ENCODE assay signal across 8 mouse cellular contexts in the genomic region with DNA sequence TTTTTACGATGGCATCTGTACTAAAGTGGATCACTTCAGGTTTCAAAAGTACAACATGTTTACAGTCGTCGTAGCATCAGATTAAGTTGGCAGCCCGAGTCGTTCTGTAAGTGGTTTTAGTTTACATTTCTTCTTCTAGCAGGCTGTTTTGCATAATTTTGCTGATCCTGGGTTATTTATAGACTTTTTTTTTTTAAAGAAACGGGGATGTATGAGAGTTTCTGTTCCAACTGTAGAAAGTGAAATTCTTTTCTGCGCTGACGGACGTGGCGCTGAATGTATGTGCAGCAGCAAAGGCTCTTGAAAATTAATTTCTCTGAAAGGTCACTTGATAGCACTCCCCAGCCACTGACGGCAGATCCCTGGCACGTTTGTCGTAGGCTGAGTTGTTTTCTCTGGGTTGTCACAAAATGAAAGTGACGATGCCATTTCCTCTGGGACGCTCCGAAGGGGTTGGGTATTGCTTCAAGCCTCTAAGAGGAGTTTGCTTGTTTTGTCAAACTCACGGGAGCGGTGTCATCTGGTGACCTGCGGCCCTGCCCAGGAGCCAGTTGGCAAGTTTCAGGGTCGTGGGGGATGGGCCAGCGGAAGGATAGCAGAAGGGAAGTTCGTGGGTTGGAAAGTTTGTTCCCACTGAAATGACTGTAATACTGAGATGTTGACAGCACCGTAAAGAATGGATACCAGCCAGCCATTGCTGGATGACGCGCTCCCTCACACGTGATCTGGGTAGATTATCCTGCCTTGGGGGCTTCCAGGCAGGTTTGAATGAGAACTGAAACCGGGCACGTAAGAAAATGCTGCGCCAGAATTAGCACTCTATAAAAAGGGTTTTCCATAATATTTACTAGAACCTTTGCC.
A peak's percentile ranks its signal among the peaks of the same experiment; 100 is the strongest.
DNase-seq lines count a peak whose midpoint lies in the region; ATAC-seq and TF ChIP-seq lines count a peak whose summit lies in the region.

No protein-coding gene starts in this region.

- H3K9ac ChIP-seq in CH12.LX (ENCODE audit: insufficient read depth, low read depth): peak overlapping the region; percentile 49
- H3K9ac ChIP-seq in heart, embryonic 16.5 days (ENCODE audit: low read length): peak overlapping the region; percentile 67
- peak overlapping the region; percentile 52 for H3K9ac ChIP-seq in neural tube, embryonic 13.5 days

- no peak for TF ChIP-seq CTCF in CH12.LX (conservative IDR thresholded peaks at IDR 0.05 in 1 of 2, IDR thresholded peaks at IDR 0.05 in 1 of 2; ENCODE audit: low read depth in 2 of 2, low read length in 2 of 2)
- TF ChIP-seq CTCF in lung, adult 2 months (IDR thresholded peaks at IDR 0.05; ENCODE audit: insufficient read depth, low read length): no peak

- H3K4me3 ChIP-seq in CH12.LX (replicated peaks in 1 of 3; ENCODE audit: low read depth in 2 of 3, low read length in 2 of 3, poor library complexity in 1 of 3): peak overlapping the region; percentile 57 to 75 (median 58)
- peak overlapping the region; percentile 84 for H3K4me3 ChIP-seq in erythroblast, embryonic 14.5 days (replicated peaks)
- peak overlapping the region; percentile 58 for H3K4me3 ChIP-seq in heart, embryonic 16.5 days (ENCODE audit: low read length)
- H3K4me3 ChIP-seq in lung, adult 2 months (replicated peaks; ENCODE audit: extremely low read depth, low read depth, low read length): peak overlapping the region; percentile 81
- H3K4me3 ChIP-seq in neural tube, embryonic 13.5 days: peak overlapping the region; percentile 35

- in situ Hi-C loops in CH12.LX (cut with MboI; ENCODE audit: low pct_ligation_motif_present, low pct_unique_long_range_greater_than_20kb, low sequenced_read_pairs): no loop called here

- TF ChIP-seq POLR2A in CH12.LX (IDR thresholded peaks at IDR 0.05; ENCODE audit: low read depth, low read length): no peak
- TF ChIP-seq POLR2A in lung, adult 2 months (IDR thresholded peaks at IDR 0.05; ENCODE audit: borderline replicate concordance, extremely low read depth, low read depth, low read length): peak; percentile 8; the same call in 1 of the 2 replicates

- H3K79me2 ChIP-seq in CH12.LX (replicated peaks; ENCODE audit: control insufficient read depth, extremely low read depth, insufficient read depth, poor library complexity, severe bottlenecking): no peaks in the 10 kb centered on the region

- H3K4me2 ChIP-seq in CH12.LX (ENCODE audit: insufficient read depth, low read depth, poor library complexity, severe bottlenecking): peak overlapping the region; percentile 78
- peak overlapping the region; percentile 88 for H3K4me2 ChIP-seq in heart, embryonic 16.5 days (ENCODE audit: low read depth, low read length)
- peak overlapping the region; percentile 67 for H3K4me2 ChIP-seq in neural tube, embryonic 13.5 days

- DNase-seq in CH12.LX (ENCODE audit: extremely low read depth): peak; percentile 74
- DNase-seq in brain, adult 2 months (ENCODE audit: low read depth, low spot score): peak; percentile 61
- DNase-seq in kidney, postnatal 14 days: peak; percentile 76
- DNase-seq in lung, adult 2 months: peak; percentile 74
- DNase-seq in thymus, adult 18-20 months: peak; percentile 50 to 70

- TF ChIP-seq RAD21 in CH12.LX (IDR thresholded peaks at IDR 0.05; ENCODE audit: low read depth, low read length): no peak

- dilution Hi-C loops in CH12.LX (cut with MboI; ENCODE audit: extremely low pct_ligation_motif_present, extremely low pct_unique_long_range_greater_than_20kb, low sequenced_read_pairs): no loop called here

- peaks cover 6 to 38% of the 10 kb centered on the region in 2 experiments for H3K4me1 ChIP-seq in CH12.LX (ENCODE audit: control insufficient read depth in 1 of 2, insufficient read depth in 2 of 2)
- H3K4me1 ChIP-seq in erythroblast, embryonic 14.5 days (ENCODE audit: control insufficient read depth): peaks cover 56% of the 10 kb centered on the region
- H3K4me1 ChIP-seq in heart, embryonic 16.5 days (ENCODE audit: control insufficient read depth, insufficient read depth, low read length): peaks cover 10% of the 10 kb centered on the region
- peaks cover 2% of the 10 kb centered on the region for H3K4me1 ChIP-seq in lung, adult 2 months (ENCODE audit: control insufficient read depth, insufficient read depth, low read length)
- H3K4me1 ChIP-seq in neural tube, embryonic 13.5 days (replicated peaks): peaks cover 24% of the 10 kb centered on the region

- H3K36me3 ChIP-seq in CH12.LX (replicated peaks in 1 of 2; ENCODE audit: control insufficient read depth in 1 of 2, insufficient read depth in 1 of 2, low read length in 1 of 2): peaks cover 12 to 36% of the 10 kb centered on the region in 2 experiments
- H3K36me3 ChIP-seq in erythroblast, embryonic 14.5 days (ENCODE audit: control insufficient read depth): peaks cover 17% of the 10 kb centered on the region
- no peaks in the 10 kb centered on the region for H3K36me3 ChIP-seq in heart, embryonic 16.5 days (ENCODE audit: control insufficient read depth, insufficient read depth)
- no peaks in the 10 kb centered on the region for H3K36me3 ChIP-seq in neural tube, embryonic 13.5 days

- H3K27ac ChIP-seq in CH12.LX (ENCODE audit: insufficient read depth, low read depth): peak overlapping the region; percentile 51
- H3K27ac ChIP-seq in heart, embryonic 16.5 days (ENCODE audit: low read length): peak overlapping the region; percentile 70
- H3K27ac ChIP-seq in neural tube, embryonic 13.5 days (replicated peaks): no peak overlapping the region

- no peaks in the 10 kb centered on the region for H3K9me3 ChIP-seq in CH12.LX (replicated peaks; ENCODE audit: low read length)
- no peaks in the 10 kb centered on the region for H3K9me3 ChIP-seq in erythroblast, embryonic 14.5 days (ENCODE audit: control insufficient read depth, low read length)
- no peaks in the 10 kb centered on the region for H3K9me3 ChIP-seq in heart, embryonic 16.5 days (replicated peaks; ENCODE audit: control insufficient read depth, low read length)
- H3K9me3 ChIP-seq in neural tube, embryonic 13.5 days: no peaks in the 10 kb centered on the region

- under 1% methylated on average over 29 of the region's 29 CpGs for WGBS in heart, embryonic 16.5 days
- WGBS in lung, adult 2 months: under 1% methylated on average over 29 of the region's 29 CpGs
- WGBS in neural tube, embryonic 13.5 days: under 1% methylated on average over 29 of the region's 29 CpGs

- peak; percentile 39; the same call in 1 of the 2 replicates for ATAC-seq in heart, embryonic 16.5 days (replicated peaks; ENCODE audit: extremely low read depth, insufficient read depth, low FRiP score)
- peak; percentile 66 for ATAC-seq in neural tube, embryonic 13.5 days (ENCODE audit: low read depth)

- no peaks in the 10 kb centered on the region for H3K27me3 ChIP-seq in CH12.LX (replicated peaks)
- no peaks in the 10 kb centered on the region for H3K27me3 ChIP-seq in erythroblast, embryonic 14.5 days (ENCODE audit: control insufficient read depth)
- H3K27me3 ChIP-seq in heart, embryonic 16.5 days (ENCODE audit: control insufficient read depth, insufficient read depth, low read length): no peaks in the 10 kb centered on the region
- H3K27me3 ChIP-seq in neural tube, embryonic 13.5 days: peaks cover 23% of the 10 kb centered on the region

- TF ChIP-seq EP300 in CH12.LX (IDR thresholded peaks at IDR 0.05; ENCODE audit: low read length): peak; percentile 64

TF ChIP-seq in CH12.LX, 34 proteins besides CTCF, POLR2A, EP300 and RAD21 (continues in another document):
- peak; percentile 69 for TF ChIP-seq CHD2 (IDR thresholded peaks at IDR 0.05; ENCODE audit: low read length)
- TF ChIP-seq HCFC1 (IDR thresholded peaks at IDR 0.05; ENCODE audit: low read depth, low read length): no peak
- peak; percentile 90 for TF ChIP-seq IRF4 (IDR thresholded peaks at IDR 0.05; ENCODE audit: low read depth, low read length)
- TF ChIP-seq MAFK (IDR thresholded peaks at IDR 0.05; ENCODE audit: insufficient replicate concordance, low read length): 0 out of 2 replicates have a peak, but pooled peaks have one; percentile 29
- TF ChIP-seq ZMIZ1 (IDR thresholded peaks at IDR 0.05; ENCODE audit: low read depth, low read length): no peak
- TF ChIP-seq ZKSCAN1 (IDR thresholded peaks at IDR 0.05; ENCODE audit: borderline replicate concordance, low read depth, low read length): no peak
- TF ChIP-seq POLR2AphosphoS2 (IDR thresholded peaks at IDR 0.05; ENCODE audit: low read depth, low read length): no peak
- peak; percentile 19; the same call in 1 of the 2 replicates for TF ChIP-seq ELF1 (IDR thresholded peaks at IDR 0.05; ENCODE audit: low read depth, low read length)
- TF ChIP-seq RCOR1 (conservative IDR thresholded peaks at IDR 0.05; ENCODE audit: low read depth, low read length): no peak
- peak; percentile 89 for TF ChIP-seq ETS1 (conservative IDR thresholded peaks at IDR 0.05; ENCODE audit: low read depth, low read length)
- TF ChIP-seq ZC3H11A (IDR thresholded peaks at IDR 0.05; ENCODE audit: low read depth, low read length): no peak
- TF ChIP-seq MAX (IDR thresholded peaks at IDR 0.05; ENCODE audit: low read length): peak; percentile 53; the same call in 1 of the 2 replicates
- no peak for TF ChIP-seq UBTF (IDR thresholded peaks at IDR 0.05; ENCODE audit: low read depth, low read length)
- peak; percentile 60 for TF ChIP-seq MXI1 (IDR thresholded peaks at IDR 0.05; ENCODE audit: low read depth, low read length)
- TF ChIP-seq NELFE (IDR thresholded peaks at IDR 0.05; ENCODE audit: low read depth, low read length): no peak
- peak; percentile 94 for TF ChIP-seq MEF2A (IDR thresholded peaks at IDR 0.05; ENCODE audit: borderline replicate concordance, low read depth, low read length)
- TF ChIP-seq BHLHE40 (IDR thresholded peaks at IDR 0.05; ENCODE audit: low read depth, low read length): peak; percentile 94
- TF ChIP-seq MAZ (IDR thresholded peaks at IDR 0.05; ENCODE audit: low read depth, low read length): 0 out of 2 replicates have a peak, but pooled peaks have one; percentile 50
- TF ChIP-seq SIN3A (IDR thresholded peaks at IDR 0.05; ENCODE audit: low read length): peak; percentile 90
- TF ChIP-seq ZNF384 (IDR thresholded peaks at IDR 0.05; ENCODE audit: low read depth, low read length): peak; percentile 70
- peak; percentile 46; the same call in 1 of the 2 replicates for TF ChIP-seq TCF12 (IDR thresholded peaks at IDR 0.05; ENCODE audit: low read depth, low read length)
- TF ChIP-seq GABPA (IDR thresholded peaks at IDR 0.05; ENCODE audit: insufficient replicate concordance, low read depth, low read length): no peak
- no peak for TF ChIP-seq TBP (conservative IDR thresholded peaks at IDR 0.05; ENCODE audit: low read depth, low read length)
- TF ChIP-seq JUND (conservative IDR thresholded peaks at IDR 0.05; ENCODE audit: low read depth, low read length): peak; percentile 44; the same call in 1 of the 2 replicates
- TF ChIP-seq SMC3 (IDR thresholded peaks at IDR 0.05; ENCODE audit: low read depth, low read length): no peak
- TF ChIP-seq JUN (IDR thresholded peaks at IDR 0.05; ENCODE audit: insufficient read depth, low read depth, low read length): peak; percentile 36; the same call in 1 of the 2 replicates
- peak; percentile 28 for TF ChIP-seq USF2 (conservative IDR thresholded peaks at IDR 0.05; ENCODE audit: low read depth, low read length)
